Mouse (Mus musculus) c-Kit-negative CD71-positive TER-119-positive erythroid progenitor cells, embryonic 14.5 days (primary cell): ENCODE data around the gene Cyp3a13.
"Not testable (repeated sequence)": the region's sequence is repeated elsewhere in the genome, so short reads cannot be mapped to it uniquely, and the experiment has no call there.

ENCODE experiments used
- DNase-seq: peaks from one replicate; pipeline ENCODE4 v3.0.0-alpha.2; 2013; ENCODE audit warnings: low read depth, low spot score

Gene Cyp3a13

GRCm38 (mm10) chr5:137872381-137872702 lies 49.1 kb downstream of the Cyp3a13 start:
- DNase-seq, result not testable (repeated sequence)

GRCm38 (mm10) chr5:137871644-137872380 lies 49.6 kb downstream of the Cyp3a13 start, which contains the start of gene Pilrb2:
Gene Pilrb2, minus strand, starts transcription at chr5:137871815.
- not testable (repeated sequence) for DNase-seq

- DNase-seq, result not testable (repeated sequence)
Observed at GRCm38 (mm10) chr5:137868600-137868999, 52.8 kb downstream of the Cyp3a13 start.

- not testable (repeated sequence) for DNase-seq
Observed at GRCm38 (mm10) chr5:137864008-137864407, 57.4 kb downstream of the Cyp3a13 start.

GRCm38 (mm10) chr5:137857960-137858710 lies 63.3 kb downstream of the Cyp3a13 start, which contains the start of gene Pilrb1:
Gene Pilrb1, minus strand, starts transcription at chr5:137858106.
- DNase-seq, result not testable (repeated sequence)

GRCm38 (mm10) chr5:137856870-137857269 lies 64.5 kb downstream of the Cyp3a13 start:
- not testable (repeated sequence) for DNase-seq

- DNase-seq, result not testable (repeated sequence)
Observed at GRCm38 (mm10) chr5:137854907-137855306, 66.5 kb downstream of the Cyp3a13 start.

- not testable (repeated sequence) for DNase-seq
Observed at GRCm38 (mm10) chr5:137850313-137850712, 71.1 kb downstream of the Cyp3a13 start.
